Mouse (Mus musculus): Measurements from ENCODE around the gene Sdhaf3. TPM values are rescaled to one million over a fixed set of nuclear protein-coding genes. Genes with fewer than 3 reads are reported as not detected.
A peak's percentile ranks its signal among the peaks of the same experiment; 100 is the strongest.

Gene Sdhaf3
- 4.8 and 4.9 TPM in 2 replicates for polyA plus RNA-seq (2014; fragmentation: Nextera tagmentation; extraction: Ambion mirVana)

GRCm38 (mm10) chr6:6955764-6956561 lies at the start of gene Sdhaf3:
Gene Sdhaf3, plus strand, starts transcription at chr6:6956004.
- Histone ChIP-seq H3K4me1 (ENCODE audit: control insufficient read depth in 2 of 2, insufficient read depth in 2 of 2, low read length in 2 of 2) (peaks cover 2 to 3% of the 10 kb centered on the region in 2 experiments; a peak in 1 of 4 replicates), H3K27ac (replicated peaks in 1 of 2; ENCODE audit: control insufficient read depth in 1 of 2, insufficient read depth in 1 of 2, low read depth in 2 of 2, low read length in 2 of 2) (peak within 1 kb of the TSS; percentile 72 to 78), H3K4me2 (ENCODE audit: low read length) (peak within 1 kb of the TSS; percentile 84), H3K9me3 (ENCODE audit: control insufficient read depth, low read length) (no peaks in the 10 kb centered on the region), H3K36me3 (ENCODE audit: control insufficient read depth, insufficient read depth, low read length) (no peaks in the 10 kb centered on the region), H3K27me3 (ENCODE audit: control insufficient read depth, insufficient read depth, low read length) (no peaks in the 10 kb centered on the region), H3K9ac (ENCODE audit: low read length) (peak within 1 kb of the TSS; percentile 79), H3K4me3 (ENCODE audit: control insufficient read depth in 1 of 2, insufficient read depth in 1 of 2, low read depth in 1 of 2, low read length in 2 of 2) (peak within 1 kb of the TSS; percentile 83 to 85)
- under 1% methylated on average over 52 of the region's 52 CpGs for WGBS
- ATAC-seq (ENCODE audit: insufficient number of reproducible peaks, insufficient read depth, low FRiP score, low read depth): peak; percentile 95

DNA sequence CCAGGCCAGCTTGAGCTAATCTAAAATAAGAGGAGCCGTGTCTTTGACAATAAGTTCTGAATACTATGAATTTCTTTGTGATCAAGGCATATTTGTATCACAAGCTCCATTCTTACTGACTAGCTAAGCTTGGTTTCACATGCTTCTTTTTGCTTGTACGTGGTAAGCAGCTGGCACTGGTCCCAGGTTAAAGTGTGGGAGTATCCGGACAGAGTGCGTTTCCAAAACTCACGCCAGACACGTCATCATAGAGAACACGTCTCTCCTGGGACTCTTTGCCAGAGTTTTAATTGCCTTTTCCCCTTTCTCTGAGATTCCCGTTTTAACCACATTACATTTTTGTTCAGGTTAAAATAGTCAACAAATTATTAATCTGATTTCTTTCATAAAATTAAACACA lies 46.2 kb upstream of the Sdhaf3 start:
- Histone ChIP-seq H3K9ac (ENCODE audit: low read length) (no peak overlapping the region), H3K9me3 (ENCODE audit: control insufficient read depth, low read length) (no peaks in the 10 kb centered on the region), H3K36me3 (ENCODE audit: control insufficient read depth, insufficient read depth, low read length) (no peaks in the 10 kb centered on the region), H3K27ac (replicated peaks in 1 of 2; ENCODE audit: control insufficient read depth in 1 of 2, insufficient read depth in 1 of 2, low read depth in 2 of 2, low read length in 2 of 2) (no peak overlapping the region), H3K4me2 (ENCODE audit: low read length) (no peak overlapping the region), H3K4me3 (ENCODE audit: control insufficient read depth in 1 of 2, insufficient read depth in 1 of 2, low read depth in 1 of 2, low read length in 2 of 2) (no peak overlapping the region), H3K27me3 (ENCODE audit: control insufficient read depth, insufficient read depth, low read length) (no peaks in the 10 kb centered on the region), H3K4me1 (ENCODE audit: control insufficient read depth in 2 of 2, insufficient read depth in 2 of 2, low read length in 2 of 2) (no peaks in the 10 kb centered on the region)
- no peak for ATAC-seq (ENCODE audit: insufficient number of reproducible peaks, insufficient read depth, low FRiP score, low read depth)
- WGBS: 26% methylated on average over 8 of the region's 8 CpGs

GRCm38 (mm10) chr6:6914304-6914703 lies 41.5 kb upstream of the Sdhaf3 start:
- H3K27me3 ChIP-seq (ENCODE audit: control insufficient read depth, insufficient read depth, low read length): no peaks in the 10 kb centered on the region
- WGBS: 76% methylated on average over 1 of the region's 1 CpGs
- no peak overlapping the region for H3K9ac ChIP-seq (ENCODE audit: low read length)
- no peaks in the 10 kb centered on the region for H3K36me3 ChIP-seq (ENCODE audit: control insufficient read depth, insufficient read depth, low read length)
- ATAC-seq (ENCODE audit: insufficient number of reproducible peaks, insufficient read depth, low FRiP score, low read depth): no peak
- no peak overlapping the region for H3K4me3 ChIP-seq (ENCODE audit: control insufficient read depth in 1 of 2, insufficient read depth in 1 of 2, low read depth in 1 of 2, low read length in 2 of 2)
- no peak overlapping the region for H3K4me2 ChIP-seq (ENCODE audit: low read length)
- H3K4me1 ChIP-seq (ENCODE audit: control insufficient read depth in 2 of 2, insufficient read depth in 2 of 2, low read length in 2 of 2): no peaks in the 10 kb centered on the region
- H3K27ac ChIP-seq (replicated peaks in 1 of 2; ENCODE audit: control insufficient read depth in 1 of 2, insufficient read depth in 1 of 2, low read depth in 2 of 2, low read length in 2 of 2): no peak overlapping the region
- no peaks in the 10 kb centered on the region for H3K9me3 ChIP-seq (ENCODE audit: control insufficient read depth, low read length)

- Histone ChIP-seq H3K27ac (replicated peaks in 1 of 2; ENCODE audit: control insufficient read depth in 1 of 2, insufficient read depth in 1 of 2, low read depth in 2 of 2, low read length in 2 of 2) (no peak overlapping the region), H3K4me3 (ENCODE audit: control insufficient read depth in 1 of 2, insufficient read depth in 1 of 2, low read depth in 1 of 2, low read length in 2 of 2) (no peak overlapping the region), H3K36me3 (ENCODE audit: control insufficient read depth, insufficient read depth, low read length) (no peaks in the 10 kb centered on the region), H3K27me3 (ENCODE audit: control insufficient read depth, insufficient read depth, low read length) (no peaks in the 10 kb centered on the region), H3K4me2 (ENCODE audit: low read length) (no peak overlapping the region), H3K9ac (ENCODE audit: low read length) (no peak overlapping the region), H3K4me1 (ENCODE audit: control insufficient read depth in 2 of 2, insufficient read depth in 2 of 2, low read length in 2 of 2) (no peaks in the 10 kb centered on the region), H3K9me3 (ENCODE audit: control insufficient read depth, low read length) (no peaks in the 10 kb centered on the region)
- no peak for ATAC-seq (ENCODE audit: insufficient number of reproducible peaks, insufficient read depth, low FRiP score, low read depth)
- WGBS: 29% methylated on average over 5 of the region's 5 CpGs
These were observed 40.8 kb upstream of the Sdhaf3 start for GRCm38 (mm10) chr6:6914849-6915525.

DNA sequence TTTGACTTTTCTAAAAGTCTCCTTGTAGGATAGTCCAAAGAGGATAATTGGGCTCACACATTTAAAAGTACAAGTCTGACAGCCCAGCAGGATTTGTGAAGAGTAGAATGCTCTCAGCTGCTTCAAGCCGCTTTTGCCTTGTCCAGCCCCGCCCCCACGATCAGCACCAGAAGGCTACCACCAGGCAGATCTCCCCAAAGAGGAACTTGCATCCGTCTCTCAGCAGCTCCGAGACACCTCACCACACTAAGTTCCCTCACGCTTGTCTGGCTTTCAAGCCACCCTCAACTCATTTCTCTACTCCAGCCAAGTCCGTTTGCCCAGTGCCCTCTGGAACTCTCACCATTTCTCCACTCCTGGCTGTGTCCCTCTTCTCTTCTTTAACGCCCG lies 40.3 kb upstream of the Sdhaf3 start:
- Histone ChIP-seq H3K9me3 (ENCODE audit: control insufficient read depth, low read length) (no peaks in the 10 kb centered on the region), H3K4me2 (ENCODE audit: low read length) (no peak overlapping the region), H3K27me3 (ENCODE audit: control insufficient read depth, insufficient read depth, low read length) (no peaks in the 10 kb centered on the region), H3K4me1 (ENCODE audit: control insufficient read depth in 2 of 2, insufficient read depth in 2 of 2, low read length in 2 of 2) (no peaks in the 10 kb centered on the region), H3K27ac (replicated peaks in 1 of 2; ENCODE audit: control insufficient read depth in 1 of 2, insufficient read depth in 1 of 2, low read depth in 2 of 2, low read length in 2 of 2) (no peak overlapping the region), H3K4me3 (ENCODE audit: control insufficient read depth in 1 of 2, insufficient read depth in 1 of 2, low read depth in 1 of 2, low read length in 2 of 2) (no peak overlapping the region), H3K36me3 (ENCODE audit: control insufficient read depth, insufficient read depth, low read length) (no peaks in the 10 kb centered on the region), H3K9ac (ENCODE audit: low read length) (no peak overlapping the region)
- no peak for ATAC-seq (ENCODE audit: insufficient number of reproducible peaks, insufficient read depth, low FRiP score, low read depth)
- 42% methylated on average over 9 of the region's 9 CpGs for WGBS

- Histone ChIP-seq H3K27ac (replicated peaks in 1 of 2; ENCODE audit: control insufficient read depth in 1 of 2, insufficient read depth in 1 of 2, low read depth in 2 of 2, low read length in 2 of 2) (no peak overlapping the region), H3K4me1 (ENCODE audit: control insufficient read depth in 2 of 2, insufficient read depth in 2 of 2, low read length in 2 of 2) (no peaks in the 10 kb centered on the region), H3K4me2 (ENCODE audit: low read length) (no peak overlapping the region), H3K36me3 (ENCODE audit: control insufficient read depth, insufficient read depth, low read length) (no peaks in the 10 kb centered on the region), H3K9ac (ENCODE audit: low read length) (no peak overlapping the region), H3K9me3 (ENCODE audit: control insufficient read depth, low read length) (no peaks in the 10 kb centered on the region), H3K4me3 (ENCODE audit: control insufficient read depth in 1 of 2, insufficient read depth in 1 of 2, low read depth in 1 of 2, low read length in 2 of 2) (no peak overlapping the region), H3K27me3 (ENCODE audit: control insufficient read depth, insufficient read depth, low read length) (no peaks in the 10 kb centered on the region)
- WGBS: 88% methylated on average over 4 of the region's 4 CpGs
- ATAC-seq (ENCODE audit: insufficient number of reproducible peaks, insufficient read depth, low FRiP score, low read depth): no peak
These were observed 38.5 kb upstream of the Sdhaf3 start for GRCm38 (mm10) chr6:6917334-6917733.

- 52% methylated on average over 1 of the region's 1 CpGs for WGBS
These were observed 30.5 kb upstream of the Sdhaf3 start for GRCm38 (mm10) chr6:6925264-6925663.

More at GRCm38 (mm10) chr6:6925264-6925663, 30.5 kb upstream of the Sdhaf3 start:
- no peaks in the 10 kb centered on the region for H3K27me3 ChIP-seq (ENCODE audit: control insufficient read depth, insufficient read depth, low read length)
- H3K4me1 ChIP-seq (ENCODE audit: control insufficient read depth in 2 of 2, insufficient read depth in 2 of 2, low read length in 2 of 2): no peaks in the 10 kb centered on the region
- no peak overlapping the region for H3K27ac ChIP-seq (replicated peaks in 1 of 2; ENCODE audit: control insufficient read depth in 1 of 2, insufficient read depth in 1 of 2, low read depth in 2 of 2, low read length in 2 of 2)
- no peak overlapping the region for H3K9ac ChIP-seq (ENCODE audit: low read length)
- H3K36me3 ChIP-seq (ENCODE audit: control insufficient read depth, insufficient read depth, low read length): no peaks in the 10 kb centered on the region
- no peak overlapping the region for H3K4me2 ChIP-seq (ENCODE audit: low read length)
- no peak for ATAC-seq (ENCODE audit: insufficient number of reproducible peaks, insufficient read depth, low FRiP score, low read depth)
- H3K4me3 ChIP-seq (ENCODE audit: control insufficient read depth in 1 of 2, insufficient read depth in 1 of 2, low read depth in 1 of 2, low read length in 2 of 2): no peak overlapping the region
- no peaks in the 10 kb centered on the region for H3K9me3 ChIP-seq (ENCODE audit: control insufficient read depth, low read length)

All from heart, embryonic 14.5 days (tissue).